Mouse (Mus musculus) cerebellum, postnatal 4 days (tissue): ENCODE data around the gene Btd.

Experiments used
- DNase-seq, 2 experiments: peaks; one replicate each; pipeline ENCODE4 v3.0.0; 2022; ENCODE audit warnings: low spot score in 2 of 2, mixed read lengths in 1 of 2

The Btd gene

GRCm38 (mm10) chr14:31700376-31700775, 59.5 kb downstream of the Btd start:
- no peak for DNase-seq

GRCm38 (mm10) chr14:31709343-31709742, 68.5 kb downstream of the Btd start:
- no peak for DNase-seq

- no peak for DNase-seq
Observed at GRCm38 (mm10) chr14:31715669-31716068, 74.8 kb downstream of the Btd start.

- DNase-seq = no peak
Observed at GRCm38 (mm10) chr14:31717360-31717759, 76.5 kb downstream of the Btd start.
